Mouse (Mus musculus): ENCODE results near the gene Copg1.

- no peak for TF ChIP-seq CTCF (IDR thresholded peaks at IDR 0.05; ENCODE audit: low read depth)
- no peak for TF ChIP-seq EP300 (optimal IDR thresholded peaks at IDR 0.05)
Observed at GRCm38 (mm10) chr6:87871240-87871639, 16.4 kb upstream of the Copg1 start.
